Mouse (Mus musculus): ENCODE measurements at regions not wholly inside any gene's neighbourhood (a gene's known extent, or its start where the extent isn't known, plus 50 kb on each side); places are given as distances from the start of the nearest gene placed in this dataset.

DNA sequence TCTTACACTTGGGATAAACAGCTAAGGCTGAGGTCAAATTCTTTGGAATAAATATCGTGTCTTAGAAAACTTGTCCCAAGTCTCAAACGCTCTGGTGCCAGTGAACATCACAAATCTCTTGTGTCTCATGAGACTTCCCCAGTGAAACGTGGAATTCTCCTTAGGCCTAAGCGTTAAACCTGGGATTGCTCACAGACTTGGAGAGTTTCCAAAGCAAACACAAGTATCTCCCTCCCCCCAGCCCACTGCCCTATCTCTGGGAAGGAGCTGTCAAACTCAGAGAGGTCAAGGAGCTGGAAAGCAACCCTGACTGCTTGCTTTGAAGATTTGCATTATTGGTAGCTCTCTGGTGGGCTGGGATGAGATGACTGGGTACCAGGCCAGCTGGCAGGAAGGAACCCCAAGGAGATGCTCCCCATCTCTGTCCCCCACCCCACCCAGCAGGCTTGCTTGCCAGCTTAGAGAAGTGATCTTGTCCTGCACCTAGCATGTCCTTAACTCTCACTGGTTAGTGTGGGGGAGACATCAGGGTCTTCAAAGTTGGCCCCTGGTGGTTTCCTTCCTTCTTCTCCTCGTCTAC lies 219.1 kb downstream of the Fam43a start:
- Histone ChIP-seq H3K9me3 (no peaks in the 10 kb centered on the region), H3K27ac (no peak overlapping the region), H3K27me3 (no peaks in the 10 kb centered on the region), H3K4me3 (no peak overlapping the region), H3K4me1 (peaks cover 22% of the 10 kb centered on the region), H3K36me3 (no peaks in the 10 kb centered on the region), H3K4me2 (no peak overlapping the region), H3K9ac (no peak overlapping the region)
- no peak for ATAC-seq (ENCODE audit: insufficient number of reproducible peaks, insufficient read depth, low FRiP score, low TSS enrichment, low read depth)
- 54% methylated on average over 5 of the region's 5 CpGs for WGBS

- no peak overlapping the region for H3K9ac ChIP-seq
- H3K27me3 ChIP-seq: no peaks in the 10 kb centered on the region
- peaks cover 22% of the 10 kb centered on the region for H3K4me1 ChIP-seq
- no peak for ATAC-seq (ENCODE audit: insufficient number of reproducible peaks, insufficient read depth, low FRiP score, low TSS enrichment, low read depth)
- H3K36me3 ChIP-seq: no peaks in the 10 kb centered on the region
- WGBS: 87% methylated on average over 4 of the region's 4 CpGs
- H3K4me2 ChIP-seq: no peak overlapping the region
- no peak overlapping the region for H3K27ac ChIP-seq
- no peaks in the 10 kb centered on the region for H3K9me3 ChIP-seq
- no peak overlapping the region for H3K4me3 ChIP-seq
These were observed 219.8 kb downstream of the Fam43a start for GRCm38 (mm10) chr16:30819342-30819741.

GRCm38 (mm10) chr16:30820234-30820633 lies 220.7 kb downstream of the Fam43a start:
- no peaks in the 10 kb centered on the region for H3K27me3 ChIP-seq
- no peak overlapping the region for H3K4me2 ChIP-seq
- H3K4me3 ChIP-seq: no peak overlapping the region
- no peak for ATAC-seq (ENCODE audit: insufficient number of reproducible peaks, insufficient read depth, low FRiP score, low TSS enrichment, low read depth)
- 76% methylated on average over 3 of the region's 3 CpGs for WGBS
- H3K27ac ChIP-seq: no peak overlapping the region
- no peaks in the 10 kb centered on the region for H3K36me3 ChIP-seq
- peaks cover 22% of the 10 kb centered on the region for H3K4me1 ChIP-seq
- no peak overlapping the region for H3K9ac ChIP-seq
- H3K9me3 ChIP-seq: no peaks in the 10 kb centered on the region

GRCm38 (mm10) chr16:30820761-30821160 lies 221.2 kb downstream of the Fam43a start:
- H3K36me3 ChIP-seq: no peaks in the 10 kb centered on the region
- H3K4me3 ChIP-seq: no peak overlapping the region
- peaks cover 22% of the 10 kb centered on the region for H3K4me1 ChIP-seq
- no peaks in the 10 kb centered on the region for H3K27me3 ChIP-seq
- H3K4me2 ChIP-seq: peak overlapping the region; percentile 60
- no peaks in the 10 kb centered on the region for H3K9me3 ChIP-seq
- H3K27ac ChIP-seq: peak overlapping the region; percentile 69
- H3K9ac ChIP-seq: no peak overlapping the region
- WGBS: 68% methylated on average over 4 of the region's 4 CpGs
- no peak for ATAC-seq (ENCODE audit: insufficient number of reproducible peaks, insufficient read depth, low FRiP score, low TSS enrichment, low read depth)

GRCm38 (mm10) chr16:30821191-30821910 lies 221.8 kb downstream of the Fam43a start:
- H3K9me3 ChIP-seq: no peaks in the 10 kb centered on the region
- no peaks in the 10 kb centered on the region for H3K36me3 ChIP-seq
- H3K4me1 ChIP-seq: peaks cover 22% of the 10 kb centered on the region
- H3K27me3 ChIP-seq: no peaks in the 10 kb centered on the region
- H3K27ac ChIP-seq: peak overlapping the region; percentile 69
- peak overlapping the region; percentile 60 for H3K4me2 ChIP-seq
- peak overlapping the region; percentile 57 for H3K9ac ChIP-seq
- WGBS: 6% methylated on average over 17 of the region's 17 CpGs
- no peak for ATAC-seq (ENCODE audit: insufficient number of reproducible peaks, insufficient read depth, low FRiP score, low TSS enrichment, low read depth)
- peak overlapping the region; percentile 29 for H3K4me3 ChIP-seq

- Histone ChIP-seq H3K4me2 (peak overlapping the region; percentile 60), H3K9me3 (no peaks in the 10 kb centered on the region), H3K36me3 (no peaks in the 10 kb centered on the region), H3K27ac (peak overlapping the region; percentile 69), H3K9ac (0 out of 2 replicates have a peak overlapping the region, but pooled peaks have one; percentile 57), H3K27me3 (no peaks in the 10 kb centered on the region), H3K4me3 (no peak overlapping the region), H3K4me1 (peaks cover 22% of the 10 kb centered on the region)
- 67% methylated on average over 13 of the region's 13 CpGs for WGBS
- no peak for ATAC-seq (ENCODE audit: insufficient number of reproducible peaks, insufficient read depth, low FRiP score, low TSS enrichment, low read depth)
These were observed 222.5 kb downstream of the Fam43a start for GRCm38 (mm10) chr16:30821911-30822578.

- no peak overlapping the region for H3K27ac ChIP-seq
- H3K4me1 ChIP-seq: peaks cover 11% of the 10 kb centered on the region
- 56% methylated on average over 3 of the region's 3 CpGs for WGBS
These were observed 226.6 kb downstream of the Fam43a start for GRCm38 (mm10) chr16:30826128-30826527.

DNA sequence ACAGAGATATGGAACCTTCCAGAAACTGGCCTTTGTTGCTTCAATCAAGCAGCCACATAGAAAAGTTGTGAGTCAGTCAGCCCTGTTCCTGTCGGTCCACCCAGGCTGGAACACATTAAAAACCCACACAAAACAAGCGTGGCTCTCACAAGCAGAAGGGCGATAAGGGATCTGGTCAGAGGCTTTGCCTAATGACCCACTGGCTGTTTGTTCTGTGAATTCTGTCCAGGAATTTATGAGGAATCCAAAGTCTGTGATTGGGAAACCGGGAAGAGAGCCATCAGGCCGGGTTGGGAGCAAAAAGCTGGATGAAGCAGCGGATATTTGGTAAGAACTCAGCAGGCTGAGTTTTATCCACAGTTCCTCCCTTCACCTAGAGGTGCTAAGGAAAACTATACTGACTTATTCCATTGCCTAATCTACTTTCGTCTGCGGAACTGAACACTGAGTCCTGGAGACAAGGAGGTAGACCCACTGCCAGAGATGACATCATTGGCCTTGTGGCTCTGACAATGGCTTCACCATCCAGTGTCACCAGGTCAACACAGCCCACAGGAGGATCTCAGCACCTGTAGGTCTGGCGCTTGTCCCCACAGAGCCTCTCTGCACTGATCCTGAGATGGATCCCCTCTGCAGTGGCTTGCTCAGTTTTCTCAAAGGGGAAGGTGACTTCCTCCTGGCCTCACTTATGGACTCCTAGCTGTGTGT lies 228.5 kb downstream of the Fam43a start:
- H3K4me1 ChIP-seq: no peaks in the 10 kb centered on the region
- H3K9ac ChIP-seq: no peak overlapping the region
- H3K36me3 ChIP-seq: no peaks in the 10 kb centered on the region
- no peak for ATAC-seq (ENCODE audit: insufficient number of reproducible peaks, insufficient read depth, low FRiP score, low TSS enrichment, low read depth)
- peaks cover 3% of the 10 kb centered on the region; the same call in 1 of the 2 replicates for H3K9me3 ChIP-seq
- H3K4me3 ChIP-seq: no peak overlapping the region
- 72% methylated on average over 9 of the region's 9 CpGs for WGBS
- H3K4me2 ChIP-seq: no peak overlapping the region
- H3K27ac ChIP-seq: no peak overlapping the region
- no peaks in the 10 kb centered on the region for H3K27me3 ChIP-seq

More at GRCm38 (mm10) chr16:30826128-30826527, 226.6 kb downstream of the Fam43a start:
- Histone ChIP-seq H3K36me3 (no peaks in the 10 kb centered on the region), H3K4me3 (no peak overlapping the region), H3K27me3 (no peaks in the 10 kb centered on the region), H3K4me2 (no peak overlapping the region), H3K9me3 (no peaks in the 10 kb centered on the region), H3K9ac (no peak overlapping the region)
- ATAC-seq (ENCODE audit: insufficient number of reproducible peaks, insufficient read depth, low FRiP score, low TSS enrichment, low read depth): no peak

DNA sequence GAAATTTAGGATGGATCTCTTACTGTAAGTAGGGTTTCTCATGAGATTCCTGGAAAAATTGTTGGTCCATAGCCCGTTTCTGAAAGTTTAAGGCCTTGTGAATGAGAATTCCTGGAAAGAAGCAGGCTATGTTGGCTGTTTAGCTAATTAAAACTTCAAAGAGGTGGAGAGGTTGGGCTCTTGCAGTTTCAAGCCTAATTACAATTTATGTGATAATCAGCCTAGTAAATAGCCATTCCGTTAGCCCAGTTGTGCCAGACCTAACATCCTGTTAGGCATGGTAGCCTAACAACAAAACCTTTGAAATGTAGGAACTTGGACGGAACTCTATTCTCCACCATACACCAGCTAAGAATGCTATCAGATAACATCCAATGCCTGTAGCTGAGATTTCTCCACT lies 235.0 kb downstream of the Fam43a start:
- Histone ChIP-seq H3K27ac (no peak overlapping the region), H3K9ac (no peak overlapping the region), H3K36me3 (no peaks in the 10 kb centered on the region), H3K9me3 (peaks cover 7% of the 10 kb centered on the region; the same call in 1 of the 2 replicates), H3K4me2 (no peak overlapping the region), H3K4me3 (no peak overlapping the region), H3K27me3 (no peaks in the 10 kb centered on the region), H3K4me1 (no peaks in the 10 kb centered on the region)
- WGBS: 59% methylated on average over 3 of the region's 3 CpGs
- ATAC-seq (ENCODE audit: insufficient number of reproducible peaks, insufficient read depth, low FRiP score, low TSS enrichment, low read depth): no peak

- no peak overlapping the region for H3K4me2 ChIP-seq
- H3K4me1 ChIP-seq: no peaks in the 10 kb centered on the region
- H3K9me3 ChIP-seq: peaks cover 14% of the 10 kb centered on the region
- no peak overlapping the region for H3K27ac ChIP-seq
- no peaks in the 10 kb centered on the region for H3K36me3 ChIP-seq
- no peak for ATAC-seq (ENCODE audit: insufficient number of reproducible peaks, insufficient read depth, low FRiP score, low TSS enrichment, low read depth)
- 56% methylated on average over 2 of the region's 2 CpGs for WGBS
- H3K9ac ChIP-seq: no peak overlapping the region
- no peak overlapping the region for H3K4me3 ChIP-seq
- no peaks in the 10 kb centered on the region for H3K27me3 ChIP-seq
These were observed 236.2 kb downstream of the Fam43a start for GRCm38 (mm10) chr16:30835678-30836077.

- Histone ChIP-seq H3K9ac (no peak overlapping the region), H3K36me3 (no peaks in the 10 kb centered on the region), H3K27ac (no peak overlapping the region), H3K4me3 (no peak overlapping the region), H3K27me3 (no peaks in the 10 kb centered on the region), H3K4me2 (no peak overlapping the region), H3K9me3 (peaks cover 9% of the 10 kb centered on the region), H3K4me1 (no peaks in the 10 kb centered on the region)
- ATAC-seq (ENCODE audit: insufficient number of reproducible peaks, insufficient read depth, low FRiP score, low TSS enrichment, low read depth): no peak
- 78% methylated on average over 2 of the region's 2 CpGs for WGBS
These were observed 238.4 kb downstream of the Xxylt1 start for GRCm38 (mm10) chr16:30842831-30843230.

Data from embryonic facial prominence, embryonic 13.5 days (tissue).